In genomic region chr3:68575636-68576340, GRCm38 (mm10) we compare ENCODE assay signal across 8 mouse cellular contexts.
DNase-seq lines count a peak whose midpoint lies in the region; ATAC-seq and TF ChIP-seq lines count a peak whose summit lies in the region.

No protein-coding gene starts in this region.

- no peak for TF ChIP-seq POLR2A in olfactory bulb, adult 2 months (IDR thresholded peaks at IDR 0.05; ENCODE audit: insufficient read depth, low read depth, low read length)

- H3K4me2 ChIP-seq in heart, embryonic 12.5 days = peak overlapping the region; percentile 51
- H3K4me2 ChIP-seq in hindbrain, embryonic 13.5 days = peak overlapping the region; percentile 73

- no peaks in the 10 kb centered on the region for H3K9me3 ChIP-seq in heart, embryonic 12.5 days (replicated peaks)
- no peaks in the 10 kb centered on the region for H3K9me3 ChIP-seq in hindbrain, embryonic 13.5 days

- no peaks in the 10 kb centered on the region for H3K27me3 ChIP-seq in heart, embryonic 12.5 days (replicated peaks)
- H3K27me3 ChIP-seq in hindbrain, embryonic 13.5 days = no peaks in the 10 kb centered on the region

- H3K27ac ChIP-seq in heart, embryonic 12.5 days (ENCODE audit: poor library complexity, severe bottlenecking) = peak overlapping the region; percentile 72
- H3K27ac ChIP-seq in hindbrain, embryonic 13.5 days = peak overlapping the region; percentile 98
- H3K27ac ChIP-seq in olfactory bulb, adult 2 months (ENCODE audit: insufficient read depth, low read depth, low read length) = peak overlapping the region; percentile 49; the same call in 1 of the 2 replicates

- 38% methylated on average over 10 of the region's 10 CpGs for WGBS in heart, embryonic 12.5 days
- 42% methylated on average over 10 of the region's 10 CpGs for WGBS in hindbrain, embryonic 13.5 days
- WGBS in olfactory bulb, adult 2 months = 51% methylated on average over 10 of the region's 10 CpGs

- H3K9ac ChIP-seq in heart, embryonic 12.5 days = no peak overlapping the region
- H3K9ac ChIP-seq in hindbrain, embryonic 13.5 days = peak overlapping the region; percentile 64

- no peak for ATAC-seq in heart, embryonic 12.5 days (ENCODE audit: insufficient number of reproducible peaks, low FRiP score)
- ATAC-seq in hindbrain, embryonic 13.5 days (ENCODE audit: low FRiP score) = no peak
- no peak for ATAC-seq in megakaryocyte, adult 5-6 weeks (ENCODE audit: poor library complexity, severe bottlenecking)

- DNase-seq in heart, postnatal 10 days = no peak
- DNase-seq in right cerebral cortex, postnatal 25 days = peak; percentile 41
- no peak for DNase-seq in right cerebral cortex, postnatal 4 days
- DNase-seq in left cerebral cortex, adult 8-10 months (ENCODE audit: low spot score in 2 of 2) = no peak

- no peaks in the 10 kb centered on the region for H3K36me3 ChIP-seq in heart, embryonic 12.5 days
- H3K36me3 ChIP-seq in hindbrain, embryonic 13.5 days = no peaks in the 10 kb centered on the region

- peaks cover 58% of the 10 kb centered on the region for H3K4me1 ChIP-seq in heart, embryonic 12.5 days (replicated peaks)
- peaks cover 82% of the 10 kb centered on the region for H3K4me1 ChIP-seq in hindbrain, embryonic 13.5 days (replicated peaks)
- H3K4me1 ChIP-seq in olfactory bulb, adult 2 months (ENCODE audit: control insufficient read depth, insufficient read depth, low read length) = peaks cover 22% of the 10 kb centered on the region

- intact Hi-C loops in heart, postnatal 10 days (cut with DNase I) = no loop called here

- H3K4me3 ChIP-seq in heart, embryonic 12.5 days = no peak overlapping the region
- peak overlapping the region; percentile 52 for H3K4me3 ChIP-seq in hindbrain, embryonic 13.5 days
- H3K4me3 ChIP-seq in olfactory bulb, adult 2 months (ENCODE audit: insufficient read depth, low read depth, low read length) = 0 out of 2 replicates have a peak overlapping the region, but pooled peaks have one; percentile 11

- TF ChIP-seq CTCF in olfactory bulb, adult 2 months (IDR thresholded peaks at IDR 0.05; ENCODE audit: insufficient read depth, low read depth, low read length) = no peak
